Mouse (Mus musculus) erythroblast, embryonic 14.5 days (primary cell): ENCODE results near the gene Gm21973. TPM values are rescaled to one million over a fixed set of nuclear protein-coding genes. Genes with fewer than 3 reads are reported as not detected.

Source experiments
- H3K27me3 ChIP-seq: 2 replicates; pipeline ENCODE4 v1.6.1; 2012; ENCODE audit warnings: inconsistent platforms; ENCODE audit not compliant: control insufficient read depth
- H3K36me3 ChIP-seq: 2 replicates; pipeline ENCODE4 v1.6.1; 2012; ENCODE audit warnings: mild to moderate bottlenecking, inconsistent platforms; ENCODE audit not compliant: control insufficient read depth
- H3K4me1 ChIP-seq: 2 replicates; pipeline ENCODE4 v1.6.1; 2012; ENCODE audit warnings: inconsistent platforms; ENCODE audit not compliant: control insufficient read depth
- H3K4me3 ChIP-seq: replicated peaks from 2 replicates; pipeline ENCODE3; 2012; ENCODE audit warnings: moderate library complexity, mild to moderate bottlenecking, inconsistent platforms
- H3K9me3 ChIP-seq: 2 replicates; pipeline ENCODE4 v1.6.1; 2012; ENCODE audit warnings: low read length, inconsistent platforms, mixed read lengths; ENCODE audit not compliant: control insufficient read depth
- GATA1 ChIP-seq: IDR thresholded peaks from 2 replicates; pipeline ENCODE4 v1.6.1; 2012; ENCODE audit warnings: low read length, inconsistent platforms, mixed read lengths
- TAL1 ChIP-seq: IDR thresholded peaks from 3 replicates; pipeline ENCODE4 v1.6.1; 2012; ENCODE audit warnings: low read length, inconsistent platforms, mixed read lengths
- polyA plus RNA-seq: library from polyadenylated mRNA; stranded (reverse); fragments of >175 nt; gene quantifications from 2 replicates; pipeline ENCODE4 v1.2.3, GENCODE M21; 2012

The Gm21973 gene
- polyA plus RNA-seq, result not detected in 2 replicates

GRCm38 (mm10) chr15:10325080-10325479 lies at the start of gene Gm21973:
Gene Gm21973, plus strand, starts transcription at chr15:10325380.
- H3K4me1 ChIP-seq, result no peaks in the 10 kb centered on the region
- H3K27me3 ChIP-seq, result no peaks in the 10 kb centered on the region
- H3K4me3 ChIP-seq, result no peak within 1 kb of the TSS
- H3K9me3 ChIP-seq, result no peaks in the 10 kb centered on the region
- TF ChIP-seq TAL1 (no peak), GATA1 (no peak)
- H3K36me3 ChIP-seq, result no peaks in the 10 kb centered on the region

GRCm38 (mm10) chr15:10276386-10276785 lies 48.8 kb upstream of the Gm21973 start:
- Histone ChIP-seq H3K36me3 (no peaks in the 10 kb centered on the region), H3K27me3 (no peaks in the 10 kb centered on the region), H3K4me1 (no peaks in the 10 kb centered on the region), H3K9me3 (no peaks in the 10 kb centered on the region), H3K4me3 (no peak overlapping the region)
- TF ChIP-seq TAL1 (no peak), GATA1 (no peak)

- Histone ChIP-seq H3K27me3 (no peaks in the 10 kb centered on the region), H3K4me1 (no peaks in the 10 kb centered on the region), H3K9me3 (no peaks in the 10 kb centered on the region), H3K4me3 (no peak overlapping the region), H3K36me3 (no peaks in the 10 kb centered on the region)
- TF ChIP-seq GATA1, result no peak
- no peak for TF ChIP-seq TAL1
Observed at GRCm38 (mm10) chr15:10277461-10277860, 47.7 kb upstream of the Gm21973 start.

GRCm38 (mm10) chr15:10281546-10281945 lies 43.6 kb upstream of the Gm21973 start:
- TF ChIP-seq TAL1, result no peak
- TF ChIP-seq GATA1, result no peak
- Histone ChIP-seq H3K36me3 (no peaks in the 10 kb centered on the region), H3K9me3 (no peaks in the 10 kb centered on the region), H3K4me1 (no peaks in the 10 kb centered on the region), H3K27me3 (no peaks in the 10 kb centered on the region), H3K4me3 (no peak overlapping the region)

DNA sequence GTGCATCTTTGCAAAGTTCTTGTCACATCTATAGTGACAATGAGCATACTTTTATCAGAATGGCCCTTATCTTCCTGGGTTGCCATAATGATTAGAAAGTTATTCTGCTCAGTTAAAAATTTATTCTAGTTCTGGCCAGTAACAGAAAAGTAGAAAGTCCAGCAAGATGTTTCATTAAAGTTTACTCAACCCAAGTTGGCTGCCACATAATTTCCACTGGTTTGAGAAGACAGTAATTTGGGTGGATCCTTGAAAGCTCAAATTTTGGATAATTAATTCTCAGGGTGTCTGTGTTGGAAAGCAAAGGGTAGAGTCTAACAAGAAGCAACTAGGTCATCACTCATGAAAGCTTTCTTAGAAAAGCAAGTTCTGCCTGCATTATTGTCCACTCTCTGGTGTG lies 41.5 kb upstream of the Gm21973 start:
- Histone ChIP-seq H3K4me3 (no peak overlapping the region), H3K9me3 (no peaks in the 10 kb centered on the region), H3K36me3 (no peaks in the 10 kb centered on the region), H3K27me3 (no peaks in the 10 kb centered on the region), H3K4me1 (no peaks in the 10 kb centered on the region)
- TF ChIP-seq TAL1, result no peak
- no peak for TF ChIP-seq GATA1

DNA sequence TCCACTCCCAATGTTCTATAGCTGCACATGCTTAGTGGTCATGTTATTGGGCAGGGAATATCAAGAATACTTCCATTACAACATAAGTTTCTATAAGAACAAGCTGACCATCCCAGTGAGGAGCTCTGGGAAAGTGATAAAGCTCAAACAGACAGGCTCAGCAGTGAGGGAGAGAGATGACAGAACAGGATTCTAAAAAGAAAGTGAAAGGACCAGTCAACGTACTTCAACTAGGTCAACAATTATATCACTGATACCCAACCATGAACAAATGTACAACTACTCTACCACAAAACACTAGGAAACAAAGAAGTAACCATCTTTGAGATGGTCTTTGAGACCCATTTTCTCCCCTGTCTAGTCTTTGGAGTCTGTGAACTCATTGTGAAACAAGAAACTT lies 28.6 kb upstream of the Gm21973 start:
- no peaks in the 10 kb centered on the region for H3K27me3 ChIP-seq
- H3K36me3 ChIP-seq, result no peaks in the 10 kb centered on the region
- H3K4me1 ChIP-seq, result no peaks in the 10 kb centered on the region
- H3K4me3 ChIP-seq, result no peak overlapping the region
- TF ChIP-seq TAL1, result no peak
- no peak for TF ChIP-seq GATA1
- H3K9me3 ChIP-seq, result no peaks in the 10 kb centered on the region

- Histone ChIP-seq H3K4me1 (no peaks in the 10 kb centered on the region), H3K36me3 (no peaks in the 10 kb centered on the region), H3K4me3 (no peak overlapping the region), H3K9me3 (no peaks in the 10 kb centered on the region), H3K27me3 (no peaks in the 10 kb centered on the region)
- TF ChIP-seq GATA1 (no peak), TAL1 (no peak)
Observed at GRCm38 (mm10) chr15:10298058-10298457, 27.1 kb upstream of the Gm21973 start.

- no peaks in the 10 kb centered on the region for H3K36me3 ChIP-seq
- no peak overlapping the region for H3K4me3 ChIP-seq
- no peaks in the 10 kb centered on the region for H3K27me3 ChIP-seq
- no peaks in the 10 kb centered on the region for H3K4me1 ChIP-seq
- no peaks in the 10 kb centered on the region for H3K9me3 ChIP-seq
- no peak for TF ChIP-seq TAL1
- TF ChIP-seq GATA1, result no peak
Observed at GRCm38 (mm10) chr15:10299467-10299866, 25.7 kb upstream of the Gm21973 start.

- Histone ChIP-seq H3K9me3 (no peaks in the 10 kb centered on the region), H3K36me3 (no peaks in the 10 kb centered on the region), H3K4me1 (no peaks in the 10 kb centered on the region), H3K27me3 (no peaks in the 10 kb centered on the region), H3K4me3 (no peak overlapping the region)
- TF ChIP-seq TAL1 (no peak), GATA1 (no peak)
Observed at GRCm38 (mm10) chr15:10306461-10306860, 18.7 kb upstream of the Gm21973 start.

DNA sequence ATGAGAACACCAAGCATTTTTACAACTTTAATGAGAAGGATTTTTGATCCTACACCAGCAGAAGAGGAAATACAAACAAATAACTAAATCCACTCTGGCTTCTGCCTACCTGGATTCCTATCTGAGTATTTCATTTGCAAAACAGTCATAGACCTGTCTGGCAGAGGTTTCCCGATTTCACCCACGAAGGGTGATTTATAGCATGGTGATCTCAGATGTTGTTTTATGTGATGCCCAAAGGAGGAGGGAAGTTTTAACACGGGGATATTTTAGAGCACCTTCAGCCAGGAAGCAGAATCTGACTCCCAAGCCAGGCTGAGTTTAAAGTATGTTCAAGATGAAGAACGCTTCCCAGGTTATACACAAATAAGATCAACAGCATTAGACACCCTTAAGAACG lies 13.4 kb upstream of the Gm21973 start:
- Histone ChIP-seq H3K4me1 (no peaks in the 10 kb centered on the region), H3K36me3 (no peaks in the 10 kb centered on the region), H3K27me3 (no peaks in the 10 kb centered on the region), H3K9me3 (no peaks in the 10 kb centered on the region), H3K4me3 (no peak overlapping the region)
- TF ChIP-seq TAL1 (no peak), GATA1 (no peak)
